Mouse (Mus musculus) kidney, embryonic 14.5 days (tissue): ENCODE measurements around the gene Hormad2. TPM values are rescaled to one million over a fixed set of nuclear protein-coding genes. Genes with fewer than 3 reads are reported as not detected.

Experiments
- ATAC-seq: fragments of 200-750 bp; cut with Nextera tagmentation; 2 replicates; pipeline ENCODE4 v1.8.0; 2017; ENCODE audit warnings: moderate number of reproducible peaks, mild to moderate bottlenecking, moderate TSS enrichment, moderate library complexity; ENCODE audit not compliant: low FRiP score, low TSS enrichment
- H3K27ac ChIP-seq: fragments of 300-500 bp; sonication (generic); 2 replicates; pipeline ENCODE4 v1.5.1; 2014; ENCODE audit warnings: low read depth, mild to moderate bottlenecking, low read length, moderate library complexity, mixed read lengths
- H3K27me3 ChIP-seq: fragments of 300-500 bp; sonication (generic); 2 replicates; pipeline ENCODE4 v1.6.1; 2014; ENCODE audit warnings: mild to moderate bottlenecking, low read length; ENCODE audit not compliant: control insufficient read depth, insufficient read depth
- H3K36me3 ChIP-seq: fragments of 300-500 bp; sonication (generic); 2 replicates; pipeline ENCODE4 v1.6.1; 2014; ENCODE audit warnings: low read length, mixed read lengths; ENCODE audit not compliant: control insufficient read depth, insufficient read depth
- H3K4me1 ChIP-seq: fragments of 300-500 bp; sonication (generic); 2 replicates; pipeline ENCODE4 v1.6.1; 2014; ENCODE audit warnings: low read length, mixed read lengths; ENCODE audit not compliant: control insufficient read depth, insufficient read depth
- H3K4me2 ChIP-seq: fragments of 300-500 bp; sonication (generic); replicated peaks from 2 replicates; pipeline ENCODE4 v1.6.1; 2014; ENCODE audit warnings: low read depth, mild to moderate bottlenecking, low read length
- H3K4me3 ChIP-seq: fragments of 300-500 bp; sonication (generic); 2 replicates; pipeline ENCODE4 v1.5.1; 2014; ENCODE audit warnings: mild to moderate bottlenecking, low read length
- H3K9ac ChIP-seq: fragments of 300-500 bp; sonication (generic); 2 replicates; pipeline ENCODE4 v1.6.1; 2014; ENCODE audit warnings: low read depth, mild to moderate bottlenecking, low read length, moderate library complexity
- H3K9me3 ChIP-seq: fragments of 300-500 bp; sonication (generic); 2 replicates; pipeline ENCODE4 v1.6.1; 2016; ENCODE audit warnings: low read length; ENCODE audit not compliant: control insufficient read depth
- WGBS: fragments of 180-500 bp; shearing (Covaris S2); extraction: QIAGEN DNeasy Blood & Tissue Kit; methylation state at CpG from one replicate; pipeline ENCODE4 v1.1.7; 2014; 5-methylcytosine and 5-hydroxymethylcytosine counted together
- polyA plus RNA-seq: library from polyadenylated mRNA; unstranded; fragments of >200 nt; fragmentation: Nextera tagmentation; extraction: Ambion mirVana; gene quantifications from 2 replicates; pipeline ENCODE4 v1.2.1, GENCODE M21; 2014

Gene Hormad2
- polyA plus RNA-seq, 1 experiment from 2014 or later, result 0.16 TPM

- H3K4me1 ChIP-seq, result no peaks in the 10 kb centered on the region
- H3K9me3 ChIP-seq, result no peaks in the 10 kb centered on the region
- no peak overlapping the region for H3K4me2 ChIP-seq
- H3K36me3 ChIP-seq, result no peaks in the 10 kb centered on the region
- no peak overlapping the region for H3K27ac ChIP-seq
- no peaks in the 10 kb centered on the region for H3K27me3 ChIP-seq
- H3K9ac ChIP-seq, result no peak overlapping the region
- ATAC-seq, result no peak
- WGBS, result 39% methylated on average over 3 of the region's 3 CpGs
- no peak overlapping the region for H3K4me3 ChIP-seq
These were observed 122.9 kb downstream of the Hormad2 start for GRCm38 (mm10) chr11:4318011-4318410.

GRCm38 (mm10) chr11:4317287-4317686 is 123.6 kb downstream of the Hormad2 start:
- no peaks in the 10 kb centered on the region for H3K36me3 ChIP-seq
- no peaks in the 10 kb centered on the region for H3K9me3 ChIP-seq
- no peak for ATAC-seq
- H3K27me3 ChIP-seq, result no peaks in the 10 kb centered on the region
- no peak overlapping the region for H3K4me2 ChIP-seq
- no peak overlapping the region for H3K27ac ChIP-seq
- 83% methylated on average over 5 of the region's 5 CpGs for WGBS
- no peak overlapping the region for H3K9ac ChIP-seq
- H3K4me3 ChIP-seq, result no peak overlapping the region
- H3K4me1 ChIP-seq, result no peaks in the 10 kb centered on the region

- 63% methylated on average over 4 of the region's 4 CpGs for WGBS
- ATAC-seq, result no peak
- Histone ChIP-seq H3K36me3 (no peaks in the 10 kb centered on the region), H3K4me3 (no peak overlapping the region), H3K9ac (no peak overlapping the region), H3K4me1 (peaks cover 12% of the 10 kb centered on the region; the same call in 1 of the 2 replicates), H3K9me3 (no peaks in the 10 kb centered on the region), H3K27ac (no peak overlapping the region), H3K4me2 (no peak overlapping the region), H3K27me3 (no peaks in the 10 kb centered on the region)
These were observed 128.7 kb downstream of the Hormad2 start for GRCm38 (mm10) chr11:4312180-4312579.

- H3K9ac ChIP-seq, result no peak overlapping the region
- WGBS, result 79% methylated on average over 4 of the region's 4 CpGs
- no peaks in the 10 kb centered on the region for H3K36me3 ChIP-seq
- no peak overlapping the region for H3K4me3 ChIP-seq
- no peaks in the 10 kb centered on the region for H3K27me3 ChIP-seq
- H3K4me2 ChIP-seq, result no peak overlapping the region
- no peaks in the 10 kb centered on the region for H3K9me3 ChIP-seq
- peaks cover 12% of the 10 kb centered on the region; the same call in 1 of the 2 replicates for H3K4me1 ChIP-seq
- ATAC-seq, result no peak
- H3K27ac ChIP-seq, result no peak overlapping the region
These were observed 130.6 kb downstream of the Hormad2 start for GRCm38 (mm10) chr11:4310324-4310723.

GRCm38 (mm10) chr11:4309613-4310012 is 131.3 kb downstream of the Hormad2 start:
- 87% methylated on average over 4 of the region's 4 CpGs for WGBS
- ATAC-seq, result no peak
- H3K27me3 ChIP-seq, result no peaks in the 10 kb centered on the region
- no peaks in the 10 kb centered on the region for H3K36me3 ChIP-seq
- no peak overlapping the region for H3K9ac ChIP-seq
- H3K27ac ChIP-seq, result no peak overlapping the region
- H3K4me2 ChIP-seq, result no peak overlapping the region
- H3K4me3 ChIP-seq, result no peak overlapping the region
- peaks cover 12% of the 10 kb centered on the region; the same call in 1 of the 2 replicates for H3K4me1 ChIP-seq
- H3K9me3 ChIP-seq, result no peaks in the 10 kb centered on the region

GRCm38 (mm10) chr11:4308514-4309450 is 132.1 kb downstream of the Hormad2 start:
- Histone ChIP-seq H3K27me3 (no peaks in the 10 kb centered on the region), H3K27ac (peak overlapping the region; percentile 48; the same call in 1 of the 2 replicates), H3K9me3 (no peaks in the 10 kb centered on the region), H3K4me3 (no peak overlapping the region; the same call in 1 of the 2 replicates), H3K4me1 (peaks cover 12% of the 10 kb centered on the region; the same call in 1 of the 2 replicates), H3K36me3 (no peaks in the 10 kb centered on the region), H3K9ac (no peak overlapping the region), H3K4me2 (peak overlapping the region; percentile 27)
- ATAC-seq, result peak; percentile 61
- 26% methylated on average over 25 of the region's 25 CpGs for WGBS

GRCm38 (mm10) chr11:4308060-4308513 is 132.8 kb downstream of the Hormad2 start:
- no peak overlapping the region for H3K9ac ChIP-seq
- peaks cover 12% of the 10 kb centered on the region; the same call in 1 of the 2 replicates for H3K4me1 ChIP-seq
- peak overlapping the region; percentile 48; the same call in 1 of the 2 replicates for H3K27ac ChIP-seq
- ATAC-seq, result peak; percentile 52
- H3K4me3 ChIP-seq, result no peak overlapping the region
- no peaks in the 10 kb centered on the region for H3K27me3 ChIP-seq
- H3K4me2 ChIP-seq, result peak overlapping the region; percentile 27
- WGBS, result 13% methylated on average over 6 of the region's 6 CpGs
- H3K9me3 ChIP-seq, result no peaks in the 10 kb centered on the region
- no peaks in the 10 kb centered on the region for H3K36me3 ChIP-seq

GRCm38 (mm10) chr11:4306086-4306485 is 134.8 kb downstream of the Hormad2 start:
- Histone ChIP-seq H3K9me3 (no peaks in the 10 kb centered on the region), H3K4me1 (peaks cover 12% of the 10 kb centered on the region), H3K4me2 (no peak overlapping the region), H3K9ac (no peak overlapping the region), H3K27ac (no peak overlapping the region), H3K4me3 (no peak overlapping the region), H3K36me3 (no peaks in the 10 kb centered on the region), H3K27me3 (no peaks in the 10 kb centered on the region)
- no peak for ATAC-seq
- 62% methylated on average over 2 of the region's 2 CpGs for WGBS

- ATAC-seq, result no peak
- Histone ChIP-seq H3K36me3 (no peaks in the 10 kb centered on the region), H3K4me1 (peaks cover 12% of the 10 kb centered on the region), H3K4me3 (no peak overlapping the region), H3K4me2 (no peak overlapping the region), H3K9ac (no peak overlapping the region), H3K9me3 (no peaks in the 10 kb centered on the region), H3K27ac (no peak overlapping the region), H3K27me3 (no peaks in the 10 kb centered on the region)
- 82% methylated on average over 4 of the region's 4 CpGs for WGBS
These were observed 135.8 kb downstream of the Hormad2 start for GRCm38 (mm10) chr11:4305090-4305489.
